In genomic region chr12:73708920-73709319, GRCm38 (mm10) we compare ENCODE assay signal across 8 mouse cellular contexts.
DNase-seq lines count a peak whose midpoint lies in the region; ATAC-seq and TF ChIP-seq lines count a peak whose summit lies in the region.

No protein-coding gene starts in this region.

- no peaks in the 10 kb centered on the region for H3K9me3 ChIP-seq in ES-Bruce4 (replicated peaks; ENCODE audit: control insufficient read depth, insufficient read depth, low read length, poor library complexity, severe bottlenecking)
- H3K9me3 ChIP-seq in hindbrain, embryonic 12.5 days (replicated peaks) = no peaks in the 10 kb centered on the region

- no peaks in the 10 kb centered on the region for H3K4me1 ChIP-seq in ES-Bruce4 (ENCODE audit: control insufficient read depth, insufficient read depth, low read length)
- peaks cover 5% of the 10 kb centered on the region; the same call in 1 of the 2 replicates for H3K4me1 ChIP-seq in hindbrain, embryonic 12.5 days

- TF ChIP-seq CTCF in ES-Bruce4 (IDR thresholded peaks at IDR 0.05; ENCODE audit: low read depth, low read length) = peak; percentile 20

- no peak for TF ChIP-seq EP300 in ES-Bruce4 (IDR thresholded peaks at IDR 0.05; ENCODE audit: insufficient read depth, low read depth, low read length)

- no peak overlapping the region for H3K4me2 ChIP-seq in hindbrain, embryonic 12.5 days (replicated peaks)

- no peak overlapping the region for H3K4me3 ChIP-seq in ES-Bruce4 (ENCODE audit: low read depth, low read length)
- no peak overlapping the region for H3K4me3 ChIP-seq in hindbrain, embryonic 12.5 days

- no peaks in the 10 kb centered on the region for H3K36me3 ChIP-seq in ES-Bruce4 (ENCODE audit: control insufficient read depth, insufficient read depth, low read length, poor library complexity, severe bottlenecking)
- no peaks in the 10 kb centered on the region for H3K36me3 ChIP-seq in hindbrain, embryonic 12.5 days

- no peak for TF ChIP-seq POLR2A in ES-Bruce4 (IDR thresholded peaks at IDR 0.05; ENCODE audit: insufficient read depth, low read length)

- 33% methylated on average over 8 of the region's 8 CpGs for WGBS in hindbrain, embryonic 12.5 days

- H3K9ac ChIP-seq in ES-Bruce4 (ENCODE audit: low read depth, poor library complexity, severe bottlenecking) = no peak overlapping the region
- H3K9ac ChIP-seq in hindbrain, embryonic 12.5 days = no peak overlapping the region

- DNase-seq in cerebellum, adult 9-10 months = peak; percentile 82
- DNase-seq in frontal cortex, postnatal 36 days (ENCODE audit: low spot score in 2 of 2) = peak; percentile 39 to 58
- DNase-seq in layer of hippocampus, postnatal 36 days = peak; percentile 41 to 59
- DNase-seq in lung, postnatal 36 days = peak; percentile 66
- peak; percentile 53 for DNase-seq in right cerebral cortex, adult 18-20 months

- H3K27me3 ChIP-seq in ES-Bruce4 (ENCODE audit: control insufficient read depth, insufficient read depth, low read length, poor library complexity, severe bottlenecking) = no peaks in the 10 kb centered on the region
- H3K27me3 ChIP-seq in hindbrain, embryonic 12.5 days = peaks cover 8% of the 10 kb centered on the region; the same call in 1 of the 2 replicates

- no peak overlapping the region for H3K27ac ChIP-seq in ES-Bruce4 (ENCODE audit: insufficient read depth, low read length)
- no peak overlapping the region for H3K27ac ChIP-seq in hindbrain, embryonic 12.5 days

- ATAC-seq in hindbrain, embryonic 12.5 days (ENCODE audit: low FRiP score) = 0 out of 2 replicates have a peak, but pooled peaks have one; percentile 39
- ATAC-seq in monocyte, adult 5-6 weeks (replicated peaks; ENCODE audit: insufficient number of reproducible peaks, low FRiP score, low TSS enrichment, poor library complexity, severe bottlenecking) = no peak
